ENCODE assay signal across 32 mouse cellular contexts in genomic region chr7:3430161-3430560, GRCm38 (mm10). TPM values are rescaled to one million over a fixed set of nuclear protein-coding genes. Genes with fewer than 3 reads are reported as not detected.
DNase-seq lines count a peak whose midpoint lies in the region; ATAC-seq and TF ChIP-seq lines count a peak whose summit lies in the region.
"Had no signal": no experiment of that assay in that cellular context is flagged by ENCODE, and none has a peak within 500 bp of the region (broad histone marks: within the 10 kb centered on the region; RNA-seq: fewer than 3 reads in every experiment).

No protein-coding gene starts in this region.

- H3K4me2 ChIP-seq in heart, embryonic 11.5 days, result peak overlapping the region; percentile 39; the same call in 1 of the 2 replicates
- peak overlapping the region; percentile 54 for H3K4me2 ChIP-seq in heart, embryonic 13.5 days
- H3K4me2 ChIP-seq in heart, embryonic 15.5 days, result peak overlapping the region; percentile 42
- H3K4me2 ChIP-seq in heart, postnatal 0 days (ENCODE audit: low read depth, low read length), result peak overlapping the region; percentile 31; the same call in 1 of the 2 replicates
- H3K4me2 ChIP-seq: embryonic facial prominence, embryonic 13.5 days; embryonic facial prominence, embryonic 15.5 days; forebrain, embryonic 12.5 days had no signal

- no peak overlapping the region for H3K27ac ChIP-seq in heart, embryonic 11.5 days (ENCODE audit: low read depth, low read length)
- peak overlapping the region; percentile 80 for H3K27ac ChIP-seq in heart, embryonic 13.5 days (replicated peaks)
- peak overlapping the region; percentile 74 for H3K27ac ChIP-seq in heart, embryonic 15.5 days
- H3K27ac ChIP-seq in heart, postnatal 0 days (ENCODE audit: low read depth), result peak overlapping the region; percentile 53; the same call in 1 of the 2 replicates
- H3K27ac ChIP-seq: embryonic facial prominence, embryonic 13.5 days; embryonic facial prominence, embryonic 15.5 days; forebrain, embryonic 10.5 days; forebrain, embryonic 12.5 days had no signal

- TF ChIP-seq CTCF in heart, postnatal 0 days (IDR thresholded peaks at IDR 0.05; ENCODE audit: low read depth), result no peak

- TF ChIP-seq EP300 in heart, postnatal 0 days (IDR thresholded peaks at IDR 0.05; ENCODE audit: low read depth), result no peak

- H3K9me3 ChIP-seq in heart, embryonic 11.5 days (replicated peaks; ENCODE audit: control insufficient read depth, low read length), result no peaks in the 10 kb centered on the region
- H3K9me3 ChIP-seq in heart, embryonic 13.5 days, result no peaks in the 10 kb centered on the region
- no peaks in the 10 kb centered on the region for H3K9me3 ChIP-seq in heart, embryonic 15.5 days (replicated peaks)
- no peaks in the 10 kb centered on the region for H3K9me3 ChIP-seq in heart, postnatal 0 days (replicated peaks; ENCODE audit: control insufficient read depth, low read length)
- H3K9me3 ChIP-seq: embryonic facial prominence, embryonic 13.5 days; embryonic facial prominence, embryonic 15.5 days; forebrain, embryonic 12.5 days had no signal

- intact Hi-C loops in heart, postnatal 36 days (cut with DNase I), result no loop called here

- peaks cover 5% of the 10 kb centered on the region for H3K27me3 ChIP-seq in heart, embryonic 11.5 days (ENCODE audit: control insufficient read depth, insufficient read depth, low read length)
- H3K27me3 ChIP-seq in heart, embryonic 13.5 days (replicated peaks), result peaks cover 23% of the 10 kb centered on the region
- peaks cover 5% of the 10 kb centered on the region for H3K27me3 ChIP-seq in heart, embryonic 15.5 days
- 0 out of 2 replicates have a peak, but pooled peaks cover under 1% of the 10 kb centered on the region for H3K27me3 ChIP-seq in heart, postnatal 0 days (ENCODE audit: control insufficient read depth, insufficient read depth, low read length)

- no peak overlapping the region for H3K9ac ChIP-seq in heart, embryonic 11.5 days (ENCODE audit: low read depth, low read length)
- no peak overlapping the region for H3K9ac ChIP-seq in heart, embryonic 13.5 days
- H3K9ac ChIP-seq in heart, embryonic 15.5 days, result no peak overlapping the region
- H3K9ac ChIP-seq in heart, postnatal 0 days (replicated peaks; ENCODE audit: low read depth, low read length), result no peak overlapping the region
- H3K9ac ChIP-seq: embryonic facial prominence, embryonic 13.5 days; embryonic facial prominence, embryonic 15.5 days; forebrain, embryonic 12.5 days had no signal

- H3K4me3 ChIP-seq in heart, embryonic 11.5 days (ENCODE audit: low read depth, low read length), result no peak overlapping the region
- peak overlapping the region; percentile 21; the same call in 1 of the 2 replicates for H3K4me3 ChIP-seq in heart, embryonic 13.5 days
- H3K4me3 ChIP-seq in heart, embryonic 15.5 days, result peak overlapping the region; percentile 22
- no peak overlapping the region for H3K4me3 ChIP-seq in heart, postnatal 0 days (ENCODE audit: low read depth, low read length)
- H3K4me3 ChIP-seq: embryonic facial prominence, embryonic 13.5 days; embryonic facial prominence, embryonic 15.5 days; erythroblast, embryonic 14.5 days; forebrain, embryonic 10.5 days; forebrain, embryonic 12.5 days had no signal

- DNase-seq in heart, adult 18-20 months, result no peak
- no peak for DNase-seq in heart, adult 8-10 months (ENCODE audit: low spot score)
- DNase-seq in heart, postnatal 4 days, result no peak
- DNase-seq in heart, postnatal 0 days (ENCODE audit: low spot score), result peak; percentile 61
- DNase-seq in heart, postnatal 36 days, result no peak
- DNase-seq: adrenal gland, adult 8-10 months; adrenal gland, postnatal 14 days; adrenal gland, postnatal 36 days; B cell, adult 2 months; cerebellum, adult 11 months; cerebellum, adult 18-20 months; cerebellum, adult 8-10 months; cerebellum, adult 9-11 months; cerebellum, postnatal 14 days; cerebellum, postnatal 36 days; embryo, embryonic 11 days had no signal

- ATAC-seq in heart, embryonic 11.5 days (replicated peaks; ENCODE audit: insufficient number of reproducible peaks, low FRiP score, low TSS enrichment), result no peak
- ATAC-seq in heart, embryonic 13.5 days (ENCODE audit: extremely low read depth, insufficient number of reproducible peaks, low FRiP score, low TSS enrichment), result no peak
- ATAC-seq in heart, embryonic 15.5 days (replicated peaks; ENCODE audit: insufficient number of reproducible peaks, insufficient read depth, low FRiP score, low read depth), result no peak
- peak; percentile 71 for ATAC-seq in heart, postnatal 0 days (ENCODE audit: insufficient read depth, low read depth)
- ATAC-seq: activated CD4-positive, CD25-positive, alpha-beta regulatory T cell, adult 4 months; CD4-positive, CD25-positive, alpha-beta regulatory T cell, adult 4 months; forebrain, embryonic 14.5 days; Patski had no signal

- H3K4me1 ChIP-seq in heart, embryonic 11.5 days (ENCODE audit: control insufficient read depth, insufficient read depth, low read length), result 0 out of 2 replicates have a peak, but pooled peaks cover 3% of the 10 kb centered on the region
- H3K4me1 ChIP-seq in heart, embryonic 13.5 days, result peaks cover 49% of the 10 kb centered on the region
- H3K4me1 ChIP-seq in heart, embryonic 15.5 days (replicated peaks), result peaks cover 23% of the 10 kb centered on the region
- peaks cover 22% of the 10 kb centered on the region; the same call in 1 of the 2 replicates for H3K4me1 ChIP-seq in heart, postnatal 0 days (ENCODE audit: control insufficient read depth, insufficient read depth)
- H3K4me1 ChIP-seq: embryonic facial prominence, embryonic 13.5 days; embryonic facial prominence, embryonic 15.5 days; forebrain, embryonic 10.5 days; forebrain, embryonic 12.5 days had no signal

- no peaks in the 10 kb centered on the region for H3K36me3 ChIP-seq in heart, embryonic 11.5 days (ENCODE audit: control insufficient read depth, insufficient read depth, low read length)
- H3K36me3 ChIP-seq in heart, embryonic 13.5 days, result no peaks in the 10 kb centered on the region
- H3K36me3 ChIP-seq in heart, embryonic 15.5 days, result no peaks in the 10 kb centered on the region
- H3K36me3 ChIP-seq in heart, postnatal 0 days (replicated peaks; ENCODE audit: control insufficient read depth, insufficient read depth, low read length), result no peaks in the 10 kb centered on the region
- H3K36me3 ChIP-seq: embryonic facial prominence, embryonic 13.5 days; embryonic facial prominence, embryonic 15.5 days; forebrain, embryonic 10.5 days; forebrain, embryonic 12.5 days; G1E had no signal

- WGBS in heart, embryonic 11.5 days (ENCODE audit: insufficient replicate concordance), result 47% methylated on average over 6 of the region's 6 CpGs
- 41% methylated on average over 6 of the region's 6 CpGs for WGBS in heart, embryonic 13.5 days
- 36% methylated on average over 6 of the region's 6 CpGs for WGBS in heart, embryonic 15.5 days
- WGBS in heart, postnatal 0 days, result 35% methylated on average over 6 of the region's 6 CpGs

RNA-seq across cellular contexts. Expression of gene Cacng6, which starts 6.2 kb away (rescaled TPM):
- 18.3 and 19.0 TPM in 2 replicates for polyA plus RNA-seq in heart, embryonic 11.5 days (2014; fragmentation: Nextera tagmentation; extraction: Ambion mirVana)
- 1 to 10 TPM; 1.5 to 2.0 TPM for total RNA-seq in heart, adult 18-20 months (2021)
- polyA plus RNA-seq in heart, embryonic 13.5 days (2015; fragmentation: Nextera tagmentation; extraction: Ambion mirVana), result 16.8 and 18.3 TPM in 2 replicates
- 1 to 10 TPM; 2.0 to 4.4 (median 2.5) TPM for total RNA-seq in heart, adult 8-10 months (2022)
- 17.8 and 20.7 TPM in 2 replicates for polyA plus RNA-seq in heart, embryonic 15.5 days (2015; fragmentation: Nextera tagmentation; extraction: Ambion mirVana)
- 1 to 10 TPM; 7.9 to 9.0 TPM for total RNA-seq in heart, postnatal 4 days (2021)
- 12.0 and 21.3 TPM in 2 replicates for total RNA-seq in heart, postnatal 0 days (2014; rRNA removed; ENCODE audit: low replicate concordance)
- polyA plus RNA-seq in heart, postnatal 0 days (2015; fragmentation: Nextera tagmentation; extraction: Ambion mirVana), result 20.4 and 20.9 TPM in 2 replicates
- total RNA-seq in heart, postnatal 36 days (2021), result 1 to 10 TPM; 1.3 to 1.9 TPM
- total RNA-seq: adrenal gland, adult 18-20 months; adrenal gland, postnatal 14 days; adrenal gland, postnatal 36 days; CH12.LX; common myeloid progenitor, adult 5-6 weeks had no signal
- polyA plus RNA-seq: activated CD4-positive, CD25-positive, alpha-beta regulatory T cell, adult 4 months; CD4-positive, CD25-positive, alpha-beta regulatory T cell, adult 4 months; erythroblast, embryonic 14.5 days; G1E; Patski had no signal

RNA-seq across cellular contexts. Expression of gene Cacng8, which starts 39.7 kb away (rescaled TPM):
- polyA plus RNA-seq in heart, embryonic 11.5 days (2014; fragmentation: Nextera tagmentation; extraction: Ambion mirVana), result 1.7 and 1.8 TPM in 2 replicates
- total RNA-seq in heart, adult 18-20 months (2021), result not detected
- polyA plus RNA-seq in heart, embryonic 13.5 days (2015; fragmentation: Nextera tagmentation; extraction: Ambion mirVana), result 0.71 and 0.86 TPM in 2 replicates
- not detected for total RNA-seq in heart, adult 8-10 months (2022)
- polyA plus RNA-seq in heart, embryonic 15.5 days (2015; fragmentation: Nextera tagmentation; extraction: Ambion mirVana), result 0.61 and 0.83 TPM in 2 replicates
- under 1 TPM in 1 of 2 experiments, not detected in 1; 0.18 TPM for total RNA-seq in heart, postnatal 4 days (2021)
- not detected in 2 replicates for total RNA-seq in heart, postnatal 0 days (2014; rRNA removed; ENCODE audit: low replicate concordance)
- polyA plus RNA-seq in heart, postnatal 0 days (2015; fragmentation: Nextera tagmentation; extraction: Ambion mirVana), result not detected in 2 replicates
- total RNA-seq in heart, postnatal 36 days (2021), result not detected
- total RNA-seq: common myeloid progenitor, adult 5-6 weeks; G1E had no signal
- polyA plus RNA-seq: activated CD4-positive, CD25-positive, alpha-beta regulatory T cell, adult 4 months; CD4-positive, CD25-positive, alpha-beta regulatory T cell, adult 4 months; erythroblast, embryonic 14.5 days; G1E had no signal

Comparison
In these comparisons a context has a peak if more than half of its experiments do, and no peak if none do; other contexts are left out.
1. H3K4me3 ChIP-seq: peak in heart, embryonic 13.5 days (single experiment) and heart, embryonic 15.5 days (single experiment); none in heart, embryonic 11.5 days (single experiment) and heart, postnatal 0 days (single experiment).
2. Peak in every context shown above with its lines, with median percentiles within 50 percentile points of each other: H3K4me2 ChIP-seq.